Mouse (Mus musculus): ENCODE results near the gene Fmo1.
"Not testable (repeated sequence)": the region's sequence is repeated elsewhere in the genome, so short reads cannot be mapped to it uniquely, and the experiment has no call there.

The Fmo1 gene

DNA sequence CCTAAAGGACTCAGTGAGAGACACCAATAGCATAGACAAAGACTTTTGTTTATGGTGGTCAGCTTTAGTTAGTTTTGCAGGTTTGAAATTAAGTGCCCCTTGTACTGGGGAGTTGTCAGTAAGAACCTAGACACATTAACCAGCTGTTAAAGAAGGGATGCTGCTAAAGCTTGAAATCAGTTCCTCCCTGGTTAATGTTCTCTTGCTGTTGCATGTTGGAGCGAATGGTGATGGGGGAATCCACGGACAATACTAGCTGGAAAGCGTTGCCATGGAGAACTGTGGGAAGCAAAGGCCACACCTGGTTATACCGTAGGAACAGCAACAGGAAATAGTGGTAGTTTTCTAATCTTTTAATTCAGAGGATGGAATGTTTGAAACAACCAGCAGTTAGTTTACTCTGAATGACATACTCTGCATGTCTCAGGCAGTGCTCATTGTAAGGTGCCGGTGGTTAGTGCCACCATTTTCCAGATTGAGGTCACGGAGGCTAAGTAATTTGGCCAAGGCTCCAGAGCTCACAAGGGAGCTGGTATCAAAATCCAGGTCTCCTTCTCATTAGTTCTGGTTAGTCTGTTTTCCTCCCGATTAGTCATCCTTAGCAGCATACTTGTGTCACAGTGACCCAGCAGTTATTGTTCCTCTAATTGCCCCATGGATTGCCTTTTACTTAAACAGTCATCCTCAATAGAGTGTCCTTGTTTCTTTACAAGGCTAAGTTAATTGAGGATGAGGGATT, 73.9 kb downstream of the Fmo1 start:
- no peak for DNase-seq (ENCODE audit: low read depth)

GRCm38 (mm10) chr1:162785222-162785621, 81.2 kb downstream of the Fmo1 start:
- no peak for DNase-seq (ENCODE audit: low read depth)

GRCm38 (mm10) chr1:162783669-162784248, 82.7 kb downstream of the Fmo1 start:
- DNase-seq (ENCODE audit: low read depth), result no peak

DNA sequence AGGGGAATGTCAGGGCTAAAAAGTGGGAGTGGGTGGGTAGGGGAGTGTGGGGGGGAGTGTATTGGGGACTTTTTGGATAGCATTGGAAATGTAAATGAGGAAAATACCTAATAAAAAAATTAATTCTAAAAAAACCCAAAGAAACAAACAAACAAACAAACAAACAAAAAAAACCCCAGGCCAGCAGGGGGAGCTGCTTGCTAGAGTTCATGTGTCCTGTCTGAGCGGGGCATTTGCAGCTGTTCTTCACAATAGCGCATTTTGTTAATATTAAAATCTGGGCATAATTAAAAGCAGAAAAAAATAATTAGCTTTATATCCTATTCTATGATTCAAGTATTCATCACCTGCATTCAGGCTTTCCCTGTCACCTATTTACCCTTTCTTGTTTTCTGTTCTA, 85.4 kb downstream of the Fmo1 start:
- DNase-seq (ENCODE audit: low read depth), result not testable (repeated sequence)

Data from c-Kit-positive CD71-negative TER-119-negative erythroid progenitor cells, embryonic 14.5 days (primary cell).